Mouse (Mus musculus): ENCODE measurements around the gene Cbln1. TPM values are rescaled to one million over a fixed set of nuclear protein-coding genes. Genes with fewer than 3 reads are reported as not detected.

Cbln1 gene
- polyA plus RNA-seq, 1 experiment from 2014 or later: 0.08 TPM

- H3K4me2 ChIP-seq: no peak overlapping the region
- H3K27me3 ChIP-seq (replicated peaks): no peaks in the 10 kb centered on the region
- H3K4me3 ChIP-seq: no peak overlapping the region
- no peaks in the 10 kb centered on the region for H3K36me3 ChIP-seq
- H3K9ac ChIP-seq: no peak overlapping the region
- H3K9me3 ChIP-seq: no peaks in the 10 kb centered on the region
- 0 out of 2 replicates have a peak, but pooled peaks cover 5% of the 10 kb centered on the region for H3K4me1 ChIP-seq
- ATAC-seq (ENCODE audit: extremely low read depth, insufficient number of reproducible peaks, low FRiP score, low TSS enrichment): no peak
- no peak overlapping the region for H3K27ac ChIP-seq (replicated peaks)
- 39% methylated on average over 5 of the region's 5 CpGs for WGBS
Measured at GRCm38 (mm10) chr8:87489841-87490415, 17.5 kb upstream of the Cbln1 start.

GRCm38 (mm10) chr8:87481396-87481795, 9.0 kb upstream of the Cbln1 start:
- no peak overlapping the region for H3K4me3 ChIP-seq
- no peak for ATAC-seq (ENCODE audit: extremely low read depth, insufficient number of reproducible peaks, low FRiP score, low TSS enrichment)

GRCm38 (mm10) chr8:87478221-87478620, 5.8 kb upstream of the Cbln1 start:
- no peak overlapping the region for H3K27ac ChIP-seq (replicated peaks)
- no peaks in the 10 kb centered on the region for H3K9me3 ChIP-seq
- peaks cover 62% of the 10 kb centered on the region for H3K27me3 ChIP-seq (replicated peaks)
- H3K4me2 ChIP-seq: no peak overlapping the region
- ATAC-seq (ENCODE audit: extremely low read depth, insufficient number of reproducible peaks, low FRiP score, low TSS enrichment): no peak
- H3K9ac ChIP-seq: no peak overlapping the region
- peaks cover 4% of the 10 kb centered on the region for H3K4me1 ChIP-seq
- whole genome bisulfite sequencing: 59% methylated on average over 3 of the region's 3 CpGs
- no peaks in the 10 kb centered on the region for H3K36me3 ChIP-seq
- H3K4me3 ChIP-seq: no peak overlapping the region

More at GRCm38 (mm10) chr8:87481396-87481795, 9.0 kb upstream of the Cbln1 start:
- 82% methylated on average over 1 of the region's 1 CpGs for WGBS
- no peaks in the 10 kb centered on the region for H3K9me3 ChIP-seq
- no peak overlapping the region for H3K9ac ChIP-seq
- no peak overlapping the region for H3K4me2 ChIP-seq
- H3K36me3 ChIP-seq: no peaks in the 10 kb centered on the region
- peaks cover 34% of the 10 kb centered on the region for H3K27me3 ChIP-seq (replicated peaks)
- H3K4me1 ChIP-seq: no peaks in the 10 kb centered on the region
- H3K27ac ChIP-seq (replicated peaks): no peak overlapping the region

DNA sequence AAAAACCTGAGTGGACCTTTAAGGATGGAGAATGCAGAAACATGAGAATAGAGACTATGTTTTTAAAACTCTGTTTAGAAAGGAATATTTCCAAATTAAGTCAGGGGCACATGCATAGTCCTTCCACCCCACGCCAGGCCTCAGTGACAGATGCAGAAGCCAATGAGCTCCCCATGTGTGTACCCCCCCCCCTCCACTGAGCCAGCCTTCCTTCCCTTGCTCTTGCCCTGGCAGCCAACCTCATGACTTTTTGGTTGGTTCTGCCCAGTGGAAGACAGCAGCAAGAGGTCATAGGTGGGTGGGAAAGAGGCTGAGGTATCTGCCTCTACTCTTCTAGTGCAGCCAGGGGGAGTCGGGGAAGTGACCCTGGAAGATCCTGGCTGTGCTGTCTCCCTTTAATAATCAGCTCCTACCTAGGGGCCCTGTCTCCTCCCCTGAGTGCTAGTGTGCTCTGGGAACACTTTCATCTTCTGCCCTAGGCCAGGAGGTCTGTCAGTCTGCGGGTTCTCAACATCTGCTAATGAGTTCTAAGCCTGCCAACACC, 4.8 kb upstream of the Cbln1 start:
- ATAC-seq (ENCODE audit: extremely low read depth, insufficient number of reproducible peaks, low FRiP score, low TSS enrichment): no peak
- Histone ChIP-seq H3K27ac (replicated peaks) (no peak overlapping the region), H3K27me3 (replicated peaks) (peaks cover 71% of the 10 kb centered on the region), H3K4me2 (no peak overlapping the region), H3K4me1 (peaks cover 11% of the 10 kb centered on the region), H3K9me3 (no peaks in the 10 kb centered on the region), H3K9ac (no peak overlapping the region), H3K36me3 (no peaks in the 10 kb centered on the region), H3K4me3 (no peak overlapping the region)
- 49% methylated on average over 3 of the region's 3 CpGs for WGBS

GRCm38 (mm10) chr8:87475551-87475950, 3.1 kb upstream of the Cbln1 start:
- 51% methylated on average over 3 of the region's 3 CpGs for WGBS
- no peaks in the 10 kb centered on the region for H3K9me3 ChIP-seq
- ATAC-seq (ENCODE audit: extremely low read depth, insufficient number of reproducible peaks, low FRiP score, low TSS enrichment): no peak
- peaks cover 26% of the 10 kb centered on the region for H3K4me1 ChIP-seq
- no peak overlapping the region for H3K9ac ChIP-seq
- H3K4me3 ChIP-seq: no peak overlapping the region
- H3K36me3 ChIP-seq: no peaks in the 10 kb centered on the region
- H3K27me3 ChIP-seq (replicated peaks): peaks cover 84% of the 10 kb centered on the region
- no peak overlapping the region for H3K27ac ChIP-seq (replicated peaks)
- no peak overlapping the region for H3K4me2 ChIP-seq

- no peak for ATAC-seq (ENCODE audit: extremely low read depth, insufficient number of reproducible peaks, low FRiP score, low TSS enrichment)
- H3K27ac ChIP-seq (replicated peaks): no peak overlapping the region
- H3K9ac ChIP-seq: no peak overlapping the region
- H3K4me2 ChIP-seq: no peak overlapping the region
- H3K4me1 ChIP-seq: peaks cover 36% of the 10 kb centered on the region
- H3K9me3 ChIP-seq: no peaks in the 10 kb centered on the region
- H3K4me3 ChIP-seq: no peak overlapping the region
- peaks cover 88% of the 10 kb centered on the region for H3K27me3 ChIP-seq (replicated peaks)
- WGBS: 71% methylated on average over 8 of the region's 8 CpGs
- no peaks in the 10 kb centered on the region for H3K36me3 ChIP-seq
Measured at GRCm38 (mm10) chr8:87474379-87474778, 2.0 kb upstream of the Cbln1 start.

GRCm38 (mm10) chr8:87473940-87474339, 1.5 kb upstream of the Cbln1 start:
- Histone ChIP-seq H3K4me3 (0 out of 2 replicates have a peak overlapping the region, but pooled peaks have one; percentile 63), H3K27ac (replicated peaks) (no peak overlapping the region), H3K27me3 (replicated peaks) (peaks cover 90% of the 10 kb centered on the region), H3K4me1 (peaks cover 39% of the 10 kb centered on the region), H3K9me3 (no peaks in the 10 kb centered on the region), H3K36me3 (no peaks in the 10 kb centered on the region), H3K9ac (no peak overlapping the region), H3K4me2 (peak overlapping the region; percentile 99; the same call in 1 of the 2 replicates)
- ATAC-seq (ENCODE audit: extremely low read depth, insufficient number of reproducible peaks, low FRiP score, low TSS enrichment): no peak
- WGBS: 41% methylated on average over 2 of the region's 2 CpGs

GRCm38 (mm10) chr8:87473314-87473713, 905 bp upstream of the Cbln1 start:
- no peaks in the 10 kb centered on the region for H3K36me3 ChIP-seq
- H3K9me3 ChIP-seq: no peaks in the 10 kb centered on the region
- under 1% methylated on average over 30 of the region's 30 CpGs for WGBS
- peaks cover 90% of the 10 kb centered on the region for H3K27me3 ChIP-seq (replicated peaks)
- H3K27ac ChIP-seq (replicated peaks): no peak overlapping the region
- peak overlapping the region; percentile 99 for H3K4me2 ChIP-seq
- peak overlapping the region; percentile 63 for H3K4me3 ChIP-seq
- H3K4me1 ChIP-seq: peaks cover 45% of the 10 kb centered on the region
- H3K9ac ChIP-seq: peak overlapping the region; percentile 28; the same call in 1 of the 2 replicates
- ATAC-seq (ENCODE audit: extremely low read depth, insufficient number of reproducible peaks, low FRiP score, low TSS enrichment): no peak

DNA sequence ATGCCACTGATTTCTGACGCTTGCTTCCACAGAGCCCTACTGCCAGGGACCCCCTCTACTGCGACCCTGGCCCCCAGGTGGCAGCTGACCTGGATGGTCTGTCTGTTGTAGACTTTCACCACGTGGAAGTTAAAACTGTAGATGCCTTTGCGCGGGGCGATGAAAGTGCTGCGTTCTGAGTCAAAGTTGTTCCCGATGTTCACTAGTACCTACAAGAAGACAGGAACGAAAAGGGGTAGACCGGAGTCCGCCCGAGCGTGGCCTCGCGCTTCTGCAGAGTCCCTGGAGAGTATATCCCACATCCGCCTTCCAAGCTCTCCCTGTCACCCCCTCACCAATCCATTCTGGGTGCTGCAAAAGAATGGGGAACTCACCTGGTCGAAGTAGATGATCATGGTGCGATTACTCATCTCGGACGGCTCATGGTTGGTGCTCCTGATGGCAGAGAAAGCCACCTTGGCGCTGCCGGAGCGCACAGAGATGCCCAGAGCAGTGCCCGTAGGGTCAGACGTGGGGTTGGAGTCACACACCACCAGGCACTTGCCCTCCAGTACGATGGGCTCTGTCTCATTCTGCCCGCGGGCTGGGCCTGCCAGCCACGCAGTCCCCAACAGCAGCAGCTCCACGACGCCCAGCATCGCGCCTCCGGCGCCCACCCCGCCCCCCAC, 672 bp downstream of the Cbln1 start:
- WGBS: 1% methylated on average over 33 of the region's 36 CpGs
- peak overlapping the region; percentile 70 for H3K9ac ChIP-seq

DNA sequence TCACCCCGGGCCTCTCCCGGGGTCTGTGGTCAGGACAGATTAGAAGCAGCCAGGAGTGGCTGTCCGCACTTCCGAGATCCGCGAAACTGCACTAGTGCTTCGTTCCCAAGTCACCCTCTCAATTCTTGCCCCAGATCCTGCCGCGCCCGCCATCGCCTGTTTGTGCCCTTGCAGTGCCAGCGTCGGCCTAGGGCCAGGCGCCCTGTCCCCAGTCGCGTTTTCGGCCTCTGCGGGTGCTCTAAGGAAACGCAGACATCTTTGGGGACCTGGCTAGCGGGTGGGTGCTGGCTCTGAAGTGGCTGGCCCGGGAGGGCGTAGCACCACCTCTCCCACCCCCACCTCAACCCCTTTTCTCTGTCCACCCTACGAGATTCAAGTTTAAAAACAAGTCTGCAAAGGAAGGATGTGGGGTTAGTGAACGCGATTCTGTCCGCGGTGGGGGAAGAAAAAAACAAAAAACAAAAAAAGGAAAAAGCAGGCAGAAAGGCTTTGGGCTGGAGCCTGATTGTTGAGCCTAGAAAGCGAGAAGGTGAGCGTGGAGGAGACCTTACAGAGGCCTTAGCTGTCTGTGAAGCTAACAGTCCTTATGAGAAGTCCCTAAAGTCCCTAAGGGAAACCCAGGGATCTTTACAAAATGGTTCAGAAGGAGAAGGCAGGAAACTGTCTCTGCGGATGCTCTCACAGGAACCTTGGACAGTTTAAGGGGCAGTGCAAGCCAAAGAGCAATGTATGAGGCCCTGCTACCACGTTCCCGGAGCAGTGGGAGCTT, 1.4 kb downstream of the Cbln1 start:
- ATAC-seq (ENCODE audit: extremely low read depth, insufficient number of reproducible peaks, low FRiP score, low TSS enrichment): no peak
- peaks cover 46% of the 10 kb centered on the region for H3K4me1 ChIP-seq
- peak overlapping the region; percentile 99 for H3K4me2 ChIP-seq
- H3K9ac ChIP-seq: no peak overlapping the region
- H3K4me3 ChIP-seq: peak overlapping the region; percentile 63
- no peak overlapping the region for H3K27ac ChIP-seq (replicated peaks)
- peaks cover 97% of the 10 kb centered on the region for H3K27me3 ChIP-seq (replicated peaks)
- H3K36me3 ChIP-seq: no peaks in the 10 kb centered on the region
- WGBS: 1% methylated on average over 32 of the region's 32 CpGs
- H3K9me3 ChIP-seq: no peaks in the 10 kb centered on the region

More for the DNA sequence above, 672 bp downstream of the Cbln1 start:
- Histone ChIP-seq H3K4me2 (peak overlapping the region; percentile 99), H3K27ac (replicated peaks) (no peak overlapping the region), H3K27me3 (replicated peaks) (peaks cover 95% of the 10 kb centered on the region), H3K36me3 (no peaks in the 10 kb centered on the region), H3K9me3 (no peaks in the 10 kb centered on the region), H3K4me3 (peak overlapping the region; percentile 63), H3K4me1 (peaks cover 46% of the 10 kb centered on the region)
- ATAC-seq (ENCODE audit: extremely low read depth, insufficient number of reproducible peaks, low FRiP score, low TSS enrichment): peak; percentile 40; the same call in 1 of the 2 replicates

Data from heart, embryonic 13.5 days (tissue).